Mouse (Mus musculus) frontal cortex, adult (tissue): ENCODE results near the gene Osbpl9.
A peak's percentile ranks its signal among the peaks of the same experiment; 100 is the strongest.

Experiments used
- ATAC-seq: cut with Nextera tagmentation; 2 replicates; pipeline ENCODE4 v1.9.2; 2017; ENCODE audit warnings: mild to moderate bottlenecking, moderate library complexity, mixed read lengths; ENCODE audit not compliant: low TSS enrichment

Osbpl9 gene

DNA sequence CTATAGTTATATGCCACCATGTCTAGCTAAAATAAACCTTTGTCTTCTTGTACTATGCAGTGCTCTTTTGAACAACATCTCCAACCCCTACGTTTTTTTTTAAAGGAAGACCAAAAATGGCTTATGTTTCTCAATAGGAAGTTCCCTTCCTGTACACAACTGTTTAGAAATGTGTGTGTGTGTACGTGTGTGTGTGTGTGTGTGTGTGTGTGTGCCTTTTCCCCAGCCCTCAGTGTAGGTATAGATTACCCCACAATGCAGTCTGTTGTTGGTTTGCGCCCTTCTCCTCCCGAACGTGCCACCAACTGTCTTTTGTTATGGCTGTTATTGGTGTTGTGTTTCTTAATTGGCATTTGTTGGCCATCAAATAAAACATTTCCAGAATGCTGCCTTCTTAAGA is 5.5 kb upstream of the Osbpl9 start:
- ATAC-seq = no peak

DNA sequence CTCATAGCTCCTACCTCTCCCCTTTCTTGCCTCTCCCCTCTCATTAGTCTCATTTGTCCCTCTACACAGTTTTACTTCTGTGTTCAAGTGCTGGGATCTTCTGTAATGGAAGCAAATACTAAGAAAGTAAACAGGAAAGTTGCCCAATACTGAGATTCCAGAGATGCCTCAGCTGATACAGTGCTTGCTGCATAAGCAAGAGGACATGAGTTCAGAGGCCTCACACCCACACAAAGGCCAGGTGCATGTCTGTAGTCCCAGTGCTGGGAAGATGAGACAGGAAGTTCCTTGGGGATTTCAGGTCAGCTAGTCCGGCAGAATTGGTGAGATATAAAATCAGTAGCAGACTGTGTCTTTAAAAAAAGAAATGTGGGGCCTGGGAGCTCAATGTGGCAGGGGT is 2.3 kb upstream of the Osbpl9 start:
- ATAC-seq = no peak

DNA sequence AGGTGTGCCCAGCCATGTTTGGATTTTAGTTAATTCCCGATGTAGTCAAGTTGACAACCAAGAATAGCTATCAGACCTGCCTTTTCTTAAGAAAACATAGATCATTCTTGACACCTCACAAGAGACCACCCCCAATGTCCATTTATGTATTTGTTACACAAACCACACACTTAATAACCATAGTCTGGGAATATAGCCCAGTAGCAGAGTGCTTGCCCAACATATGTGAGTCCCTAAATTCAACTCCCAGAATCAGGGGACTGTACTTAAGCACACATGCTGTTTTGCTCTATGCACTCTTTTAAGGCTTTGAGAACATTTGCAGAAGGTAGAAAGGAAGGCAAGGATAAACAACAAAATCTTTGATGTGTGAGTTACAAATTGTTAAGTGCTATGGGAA is 1.9 kb upstream of the Osbpl9 start:
- no peak for ATAC-seq

DNA sequence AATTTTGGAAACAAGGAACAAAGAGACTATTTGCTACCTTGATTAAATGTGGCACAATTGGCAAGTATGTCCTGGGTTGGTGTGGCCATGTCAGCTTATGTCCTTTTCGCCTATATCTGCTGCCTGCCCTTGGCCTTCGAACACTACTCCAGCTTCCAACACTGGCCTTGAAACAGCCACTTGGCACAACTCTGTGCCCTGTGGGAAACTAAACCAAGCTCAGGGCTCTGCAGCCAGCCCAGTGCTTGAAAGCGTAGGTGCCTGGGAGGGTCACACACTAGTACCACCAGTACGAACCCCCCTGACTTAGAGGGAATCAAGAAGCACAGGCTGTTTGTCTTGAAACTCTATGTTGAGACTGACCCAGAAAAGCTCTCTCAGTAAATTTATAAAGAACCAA is 3.0 kb downstream of the Osbpl9 start:
- ATAC-seq = no peak

DNA sequence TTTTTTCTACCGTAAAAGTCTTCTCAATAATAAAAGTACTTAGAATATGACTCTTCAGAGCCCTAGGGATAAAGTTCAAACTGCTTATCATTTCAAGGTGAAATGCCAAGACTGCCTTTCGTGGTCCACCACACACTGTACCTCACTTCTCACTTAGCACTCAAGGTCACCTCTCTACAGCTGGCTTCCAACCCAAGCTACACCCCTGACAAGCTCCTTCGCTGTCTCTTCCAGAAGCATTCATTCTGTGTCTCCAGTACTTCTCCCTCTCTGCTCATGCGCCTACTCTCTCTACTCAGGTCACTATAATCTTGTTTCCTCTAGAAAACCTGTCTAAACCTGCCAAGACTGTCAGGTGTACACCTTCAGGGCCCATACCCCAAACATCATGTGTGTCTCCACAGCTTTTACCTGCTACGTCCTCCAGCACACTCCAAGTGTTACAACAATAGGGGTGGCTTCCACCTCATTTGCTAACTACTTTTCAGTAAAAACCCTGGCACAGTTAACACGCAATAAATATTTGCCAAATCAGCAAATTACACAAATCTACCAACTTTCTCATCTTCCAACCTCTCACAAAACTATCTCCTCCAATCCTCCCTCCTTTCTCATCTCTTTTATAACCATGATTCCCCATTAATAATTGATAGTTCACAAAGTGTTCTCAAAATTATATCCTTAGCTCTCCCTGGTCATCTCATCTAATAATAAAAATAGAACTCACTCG is 6.0 kb downstream of the Osbpl9 start:
- no peak for ATAC-seq

DNA sequence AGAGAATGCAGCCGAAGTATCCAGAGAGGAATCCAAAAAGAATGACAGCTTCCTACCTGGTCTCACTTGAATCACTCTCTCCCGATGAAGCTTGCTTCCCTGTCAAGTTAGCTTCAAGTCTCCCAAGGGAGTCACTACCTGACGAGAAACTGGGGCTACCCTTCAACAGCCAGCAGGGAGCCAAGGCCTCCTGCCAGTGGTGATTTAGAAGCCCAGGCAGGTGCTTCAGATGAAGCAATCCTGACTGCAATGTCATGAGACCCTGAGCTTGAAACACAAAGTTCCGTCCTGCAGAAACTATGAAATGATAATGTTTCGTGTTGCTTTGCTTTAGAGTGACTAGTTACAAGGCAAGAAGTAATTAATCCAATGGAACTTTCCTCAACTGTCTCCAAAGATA is 8.2 kb downstream of the Osbpl9 start:
- no peak for ATAC-seq

DNA sequence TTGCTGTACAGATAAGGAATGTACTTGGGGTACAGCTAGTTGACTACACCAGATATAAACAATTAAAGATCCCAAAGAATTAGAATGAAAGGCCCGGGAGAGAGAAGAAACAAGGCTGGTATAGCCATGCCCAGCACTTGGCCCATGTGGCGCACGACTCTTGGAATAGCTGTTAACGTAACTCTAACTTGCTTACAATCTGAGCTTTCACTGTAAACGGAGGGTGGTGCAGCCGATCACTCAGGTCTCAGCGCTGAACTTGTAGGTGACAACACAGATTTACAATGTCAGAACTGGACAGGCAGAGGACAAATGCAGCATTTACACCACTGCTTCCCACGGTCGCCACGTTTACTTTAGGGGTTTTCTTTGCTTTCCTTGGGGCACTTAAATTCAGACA is 10.5 kb downstream of the Osbpl9 start:
- ATAC-seq = no peak

DNA sequence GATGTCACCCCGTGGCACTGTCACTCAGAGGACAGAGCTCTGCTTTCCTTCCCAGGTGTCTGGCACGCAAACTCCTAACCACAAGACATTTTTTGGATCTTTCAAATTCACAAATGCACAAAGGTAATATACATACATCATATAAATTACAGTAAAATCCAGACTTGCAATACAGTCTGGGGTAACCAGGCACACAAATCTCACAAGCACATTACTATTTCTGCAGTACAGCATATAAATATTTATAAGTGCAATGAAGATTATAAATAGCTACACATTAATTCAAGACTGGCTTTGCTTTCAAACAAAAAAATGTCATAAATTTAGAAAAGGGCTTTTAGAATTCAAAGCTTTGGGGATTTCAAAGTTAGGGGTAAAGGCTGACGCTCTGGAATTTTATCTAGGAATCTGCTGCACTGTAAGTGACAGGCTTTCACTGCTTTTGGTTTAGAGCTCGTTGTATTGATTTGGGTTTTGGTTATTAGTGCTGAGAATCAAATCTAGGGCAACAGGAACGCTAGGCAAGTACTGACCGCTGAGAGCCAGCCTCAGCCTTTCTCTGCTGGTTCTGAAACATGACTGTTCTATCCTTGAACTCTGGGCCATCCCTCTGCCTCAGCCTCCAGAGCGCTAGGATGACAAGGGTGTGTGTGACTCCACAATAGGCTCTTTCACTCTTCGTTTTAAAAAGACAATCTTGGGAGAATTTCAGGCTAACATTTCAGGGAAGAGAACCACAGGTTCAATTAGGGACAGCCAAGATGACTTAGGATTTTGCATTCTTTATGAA is 16.3 kb downstream of the Osbpl9 start:
- ATAC-seq = peak; percentile 69

DNA sequence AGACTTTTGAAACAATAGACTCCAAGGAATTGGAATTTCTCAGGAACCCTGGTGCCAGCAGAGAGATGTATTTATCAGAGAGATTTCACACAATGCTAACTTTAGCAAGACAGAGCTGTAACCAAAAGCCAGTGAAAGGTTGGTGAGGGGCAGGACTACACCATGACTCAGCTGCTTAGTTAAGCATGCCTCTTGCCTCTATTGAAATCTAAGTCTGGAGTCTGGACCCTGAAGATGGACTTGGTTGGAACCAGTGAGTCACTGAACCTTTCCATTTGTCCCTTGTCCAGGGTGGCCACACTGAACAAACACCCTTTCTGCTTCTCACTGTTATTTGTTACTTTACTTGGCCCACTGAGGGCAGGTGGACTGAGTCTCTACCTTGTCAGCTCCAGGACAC is 26.4 kb downstream of the Osbpl9 start:
- no peak for ATAC-seq

DNA sequence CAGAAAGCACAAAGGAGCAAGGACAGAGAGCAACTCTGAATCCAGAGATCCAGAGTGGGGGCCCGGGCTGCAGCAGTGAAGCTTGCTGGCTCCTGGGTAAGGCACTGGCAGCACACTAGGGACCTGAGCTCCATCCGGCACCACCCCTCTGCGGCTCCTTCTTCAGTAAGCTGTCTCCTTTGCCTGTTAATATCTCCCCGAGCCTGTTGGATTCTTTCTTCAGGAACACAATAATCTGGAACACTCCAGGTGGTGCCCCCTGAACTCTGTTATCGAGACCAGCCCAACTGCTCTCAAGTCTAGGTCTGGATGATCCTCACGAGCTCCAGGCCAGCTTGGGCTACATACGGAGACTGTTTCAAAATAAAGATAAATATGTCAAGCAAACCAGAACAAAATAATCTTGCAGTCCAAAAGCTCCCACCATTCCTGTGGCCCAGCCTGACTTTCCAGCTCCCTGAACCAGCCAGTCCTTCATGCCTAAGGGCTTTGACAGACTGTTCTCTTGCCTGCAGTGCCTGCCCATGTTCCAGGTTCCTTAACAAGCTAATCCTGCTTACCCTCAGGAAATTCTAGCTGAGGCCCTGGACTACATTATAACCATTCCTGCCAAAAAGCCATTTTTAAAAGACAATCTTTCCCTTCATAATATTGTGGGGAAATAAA is 28.2 kb downstream of the Osbpl9 start:
- no peak for ATAC-seq

DNA sequence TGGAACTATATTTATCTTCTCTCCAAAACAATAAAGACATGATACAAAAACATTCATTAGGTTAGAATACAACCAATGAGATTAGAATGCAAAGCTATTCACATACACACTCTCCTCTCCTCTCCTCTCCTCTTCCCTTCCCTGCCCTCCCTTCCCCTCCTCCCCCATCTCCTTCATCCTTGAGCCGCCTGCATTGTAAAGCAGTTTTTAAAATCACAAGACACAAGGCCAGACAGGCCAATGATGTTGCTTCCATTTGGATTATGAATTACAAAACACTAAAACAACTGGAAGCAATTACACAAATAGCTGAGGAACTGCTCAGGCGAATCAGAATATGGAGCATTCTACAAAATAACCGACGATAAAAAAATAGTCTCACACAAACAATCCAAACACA is 28.7 kb downstream of the Osbpl9 start:
- ATAC-seq = no peak

DNA sequence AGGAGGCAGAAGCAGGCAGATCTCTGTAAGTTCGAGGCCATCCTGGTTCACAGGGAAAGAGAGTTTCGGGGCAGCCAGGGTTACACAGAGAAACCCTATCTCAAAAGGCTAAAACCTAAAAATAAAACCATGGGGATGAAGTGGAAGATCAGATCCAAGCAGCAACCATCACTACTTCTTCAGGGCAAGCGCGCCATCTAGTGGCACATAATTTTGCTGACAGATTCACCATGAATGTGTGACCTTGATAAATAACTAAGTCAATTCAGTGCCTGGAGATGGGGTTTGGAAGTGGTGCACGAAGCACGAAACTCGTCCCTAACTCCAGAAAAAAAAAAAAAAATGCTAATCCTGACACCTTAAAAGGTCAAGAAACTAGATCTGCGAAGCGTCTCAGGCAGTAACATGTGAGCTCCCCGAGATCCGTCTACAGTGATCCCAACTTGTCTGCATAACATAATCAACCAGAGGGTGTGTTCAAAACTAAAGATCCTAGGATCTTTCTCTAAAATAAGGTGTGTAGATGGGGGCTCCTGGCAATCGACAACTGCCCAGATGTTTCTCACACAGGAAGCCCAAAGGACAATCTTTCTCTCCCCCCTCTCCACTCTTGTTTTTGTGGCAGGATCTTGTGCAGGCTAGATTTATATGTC is 36.4 kb downstream of the Osbpl9 start:
- ATAC-seq = peak; percentile 79

DNA sequence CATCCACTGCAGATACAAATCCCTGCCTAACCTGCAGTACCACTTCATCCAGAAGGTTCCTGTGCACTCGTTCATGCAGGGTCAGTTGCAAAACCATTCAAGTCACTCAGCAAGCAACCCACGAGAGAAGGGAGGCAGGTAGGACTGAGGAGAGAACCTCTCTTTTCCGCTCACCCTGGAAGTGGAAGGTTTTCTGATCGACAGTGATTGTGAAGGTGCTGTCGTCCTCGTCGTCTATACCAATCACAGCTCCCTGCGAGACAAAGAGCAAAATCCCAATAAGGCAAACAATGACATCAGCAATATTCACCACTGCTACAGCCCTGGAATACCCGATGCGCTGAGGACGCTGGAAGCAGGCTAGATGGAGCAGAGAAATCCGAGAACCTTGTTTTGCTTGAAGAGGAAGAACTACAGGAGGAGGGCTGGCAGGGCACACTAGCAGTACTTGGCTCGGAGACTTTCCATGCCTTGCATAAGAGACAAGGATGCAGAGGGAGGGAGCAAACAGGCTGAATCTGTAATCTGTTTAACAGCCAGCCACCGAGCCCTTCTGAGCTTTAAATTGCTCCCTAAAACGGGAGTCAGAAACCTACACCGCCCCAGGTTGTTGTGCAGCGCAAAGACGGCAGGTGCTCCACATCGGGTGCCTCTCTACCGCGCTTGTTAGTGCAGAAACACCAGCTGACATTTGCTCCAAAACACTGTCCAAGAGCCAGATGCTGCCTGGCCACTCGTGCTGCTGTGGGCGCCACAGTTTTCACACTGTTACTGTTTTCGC is 45.4 kb downstream of the Osbpl9 start:
- peak; percentile 90 for ATAC-seq

DNA sequence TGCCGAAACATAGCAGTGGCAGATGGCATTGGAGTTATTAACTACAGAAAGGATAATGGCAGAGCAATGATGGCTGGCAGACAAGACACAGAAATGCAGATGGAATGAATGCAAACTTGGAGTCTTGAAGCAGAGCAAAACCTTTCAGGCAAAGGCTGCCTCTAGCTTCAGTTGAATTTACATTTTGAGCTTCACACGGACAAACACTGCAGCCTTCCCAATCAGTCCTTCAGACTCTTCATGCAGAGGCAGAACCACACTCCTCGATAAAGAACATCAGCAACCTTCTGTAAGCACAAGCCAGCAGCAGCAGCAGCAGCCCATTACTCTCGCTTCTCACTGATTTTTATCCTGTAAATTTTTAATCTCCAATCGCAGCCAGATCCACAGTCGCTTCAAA is 46.0 kb downstream of the Osbpl9 start:
- ATAC-seq = peak; percentile 45

DNA sequence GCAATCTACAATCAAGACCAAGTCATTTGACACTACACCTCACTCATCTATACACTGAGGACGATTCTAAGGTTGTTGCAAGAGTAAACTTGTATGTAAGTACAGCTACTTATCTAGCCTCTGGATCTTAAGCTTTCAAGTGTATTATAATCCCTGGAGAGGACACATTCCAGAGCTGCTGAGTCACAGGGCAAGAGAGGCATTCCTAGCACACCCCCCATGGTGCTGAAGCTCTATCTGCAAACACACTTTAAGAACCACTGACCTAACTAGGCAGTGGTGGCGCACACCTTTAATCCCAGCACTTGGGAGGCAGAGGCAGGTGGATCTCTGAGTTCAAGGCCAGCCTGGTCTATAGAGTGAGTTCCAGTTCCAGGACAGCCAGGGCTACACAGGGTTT is 51.9 kb downstream of the Osbpl9 start:
- no peak for ATAC-seq

DNA sequence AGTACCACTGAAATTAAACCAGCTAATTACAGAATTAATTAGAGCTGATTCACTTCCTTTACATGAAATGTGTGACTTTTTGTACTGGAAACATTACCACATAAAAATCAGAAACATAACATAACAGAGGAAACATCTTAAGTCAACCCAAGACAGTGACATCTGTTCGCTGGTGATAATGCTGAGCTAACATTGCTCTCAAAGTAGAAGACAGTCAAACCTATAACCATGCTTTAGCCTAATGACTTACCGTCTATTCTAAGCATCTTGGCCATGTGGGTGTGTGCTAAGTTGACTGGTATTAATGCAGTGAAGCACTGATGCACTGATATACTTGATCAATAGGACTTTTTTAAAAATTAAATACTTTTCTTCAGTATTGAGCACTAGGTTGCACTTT is 52.7 kb downstream of the Osbpl9 start:
- no peak for ATAC-seq

DNA sequence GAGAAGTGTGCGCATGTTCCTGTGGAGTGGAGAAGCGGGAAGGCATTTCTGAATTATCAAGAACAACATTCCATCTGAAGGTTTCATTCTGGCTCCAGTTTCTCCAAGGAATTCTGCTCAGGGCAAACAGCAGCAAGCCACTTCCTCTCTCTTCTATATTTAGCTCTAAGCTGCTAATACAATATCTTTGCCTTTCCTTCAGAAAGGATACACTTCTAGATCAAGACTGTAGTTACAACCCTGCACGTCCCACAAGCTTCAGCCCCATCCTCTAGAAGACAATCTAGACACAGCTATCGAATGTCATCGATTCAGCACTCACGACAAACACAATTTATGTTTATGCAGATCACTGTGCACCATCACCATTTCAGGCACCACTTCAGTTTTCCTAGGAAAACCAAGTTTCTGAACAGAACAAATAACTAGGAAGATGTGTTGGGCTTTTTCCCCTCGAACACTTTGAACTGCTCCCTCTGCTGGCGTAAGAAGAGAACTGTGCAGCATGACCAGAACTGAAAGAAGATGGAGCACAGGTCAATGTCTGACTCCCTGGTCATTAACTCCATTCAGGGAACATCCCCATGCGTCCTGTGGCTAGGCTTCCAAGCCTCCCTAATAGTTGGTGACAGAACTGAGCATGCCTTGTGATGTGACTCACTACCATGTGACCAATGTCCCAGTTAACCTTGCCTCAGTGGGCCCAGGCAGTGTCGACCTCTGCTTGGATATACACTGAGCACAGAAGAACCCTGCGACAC is 54.6 kb downstream of the Osbpl9 start:
- ATAC-seq = peak; percentile 76; the same call in 1 of the 2 replicates

DNA sequence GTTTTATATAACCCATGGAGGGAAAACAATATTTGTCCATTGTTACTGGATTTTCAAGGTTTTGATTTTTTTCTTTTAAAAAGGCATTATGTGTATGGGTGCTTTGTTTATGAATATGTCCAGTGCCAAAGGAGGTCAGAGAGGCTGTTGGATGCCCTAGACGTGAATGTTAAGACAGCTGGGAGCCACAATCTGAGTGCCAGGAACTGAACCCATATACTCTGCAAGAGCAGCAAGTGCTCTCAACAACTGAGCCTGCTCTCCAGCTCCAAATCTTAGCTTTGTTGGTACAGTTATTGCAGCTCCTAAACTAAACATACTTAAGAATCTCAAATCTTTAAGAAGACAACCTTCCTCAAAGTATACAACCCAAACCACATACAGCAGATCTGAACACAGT is 59.0 kb downstream of the Osbpl9 start:
- ATAC-seq = no peak

DNA sequence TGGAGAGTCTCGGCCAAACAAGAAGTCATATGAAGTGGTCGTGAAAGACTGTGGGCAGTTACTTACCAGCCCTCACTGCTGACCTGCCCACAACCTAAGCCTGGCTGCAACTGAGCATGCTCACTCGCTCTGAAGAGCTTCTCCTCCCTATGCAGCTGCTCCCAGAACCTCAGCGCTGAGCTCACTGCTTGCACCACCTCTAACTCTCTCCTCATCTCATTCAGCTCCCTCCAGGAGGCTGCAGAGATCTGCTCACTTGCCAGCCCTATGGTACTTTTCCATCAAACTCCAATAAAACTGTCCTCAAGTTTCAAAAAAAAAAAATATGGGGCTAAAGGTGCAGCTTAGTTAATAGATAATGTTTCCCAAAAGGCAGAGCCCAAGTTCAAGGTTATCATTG is 63.5 kb downstream of the Osbpl9 start:
- ATAC-seq = no peak

DNA sequence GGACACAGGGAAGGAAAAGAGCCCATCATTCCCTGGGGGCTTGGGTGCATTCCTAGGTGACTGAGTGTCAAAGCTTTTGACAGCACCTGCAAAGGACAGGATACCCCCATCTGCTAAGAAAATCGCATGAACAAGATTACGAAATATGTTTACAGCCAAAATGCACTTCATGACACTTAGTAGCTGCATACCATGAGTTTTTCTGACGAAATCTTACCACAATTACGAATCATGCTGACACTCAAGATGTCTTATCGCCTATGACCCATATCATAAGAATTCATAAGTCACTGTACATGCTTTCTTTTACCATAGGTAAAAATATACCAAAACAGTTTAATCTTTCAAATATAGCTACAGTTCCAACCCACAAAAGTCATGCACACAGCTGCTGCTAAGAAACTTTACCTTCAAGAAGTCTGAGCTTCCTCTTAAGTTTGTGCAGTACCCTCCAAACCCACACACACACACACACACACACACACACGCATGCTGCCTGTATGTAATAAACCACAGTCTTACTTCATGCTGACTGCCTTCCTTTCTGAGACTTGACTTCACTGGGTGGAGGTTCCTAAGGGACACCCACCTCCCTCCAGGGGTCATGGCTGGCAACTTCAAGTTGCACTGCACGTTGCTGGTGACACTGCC is 65.5 kb downstream of the Osbpl9 start:
- ATAC-seq = no peak
